Mouse (Mus musculus) CH12.LX (cell line): Measurements from ENCODE around the gene Col16a1. TPM values are rescaled to one million over a fixed set of nuclear protein-coding genes. Genes with fewer than 3 reads are reported as not detected.
A peak's percentile ranks its signal among the peaks of the same experiment; 100 is the strongest.

ENCODE experiments used
- DNase-seq: peaks from one replicate; pipeline ENCODE4 v3.0.0-alpha.2; 2013; ENCODE audit errors: extremely low read depth
- H3K27ac ChIP-seq: 2 replicates; pipeline ENCODE4 v1.5.1; 2012; ENCODE audit warnings: low read depth, mild to moderate bottlenecking, control low read depth, moderate library complexity; ENCODE audit not compliant: insufficient read depth
- H3K27me3 ChIP-seq: replicated peaks from 2 replicates; pipeline ENCODE3; 2012; ENCODE audit warnings: inconsistent platforms
- H3K36me3 ChIP-seq, 2 experiments: replicated peaks in 1 of 2; 2 replicates each; pipeline versions ENCODE3 to v1.6.1; 2012; ENCODE audit warnings: inconsistent platforms in 1 of 2, low read length in 1 of 2, mild to moderate bottlenecking in 1 of 2, mixed read lengths in 1 of 2, moderate library complexity in 1 of 2; ENCODE audit not compliant: control insufficient read depth in 1 of 2, insufficient read depth in 1 of 2
- H3K4me1 ChIP-seq, 2 experiments: 2 replicates each; pipeline ENCODE4 v1.6.1; 2012; ENCODE audit warnings: inconsistent platforms in 1 of 2, moderate library complexity in 1 of 2; ENCODE audit not compliant: insufficient read depth in 2 of 2, control insufficient read depth in 1 of 2
- H3K4me2 ChIP-seq: 2 replicates; pipeline ENCODE4 v1.6.1; 2012; ENCODE audit warnings: low read depth, mild to moderate bottlenecking, control low read depth; ENCODE audit not compliant: poor library complexity, insufficient read depth, severe bottlenecking
- H3K4me3 ChIP-seq, 3 experiments: fragments of 150-350 bp in 1 of 3; sonication (generic) in 1 of 3; replicated peaks in 1 of 3; 2 replicates each; pipeline versions ENCODE3 to v1.5.1; 2011 to 2012; ENCODE audit warnings: low read depth in 2 of 3, low read length in 2 of 3, mild to moderate bottlenecking in 2 of 3, moderate library complexity in 2 of 3, control low read depth in 1 of 3, improper control_type of control experiment in 1 of 3, inconsistent platforms in 1 of 3, mixed read lengths in 1 of 3; ENCODE audit not compliant: poor library complexity in 1 of 3
- H3K79me2 ChIP-seq: replicated peaks from 2 replicates; pipeline ENCODE4 v1.6.1; 2012; ENCODE audit warnings: mild to moderate bottlenecking, moderate library complexity; ENCODE audit not compliant: control insufficient read depth, poor library complexity, insufficient read depth, severe bottlenecking; ENCODE audit errors: extremely low read depth
- H3K9ac ChIP-seq: 2 replicates; pipeline ENCODE4 v1.6.1; 2012; ENCODE audit warnings: low read depth, mild to moderate bottlenecking, control low read depth, moderate library complexity; ENCODE audit not compliant: insufficient read depth
- H3K9me3 ChIP-seq: replicated peaks from 2 replicates; pipeline ENCODE3; 2012; ENCODE audit warnings: low read length, inconsistent platforms, mixed read lengths
- BHLHE40 ChIP-seq: IDR thresholded peaks from 2 replicates; pipeline ENCODE4 v1.6.1; 2011; ENCODE audit warnings: mild to moderate bottlenecking, low read depth, low read length, improper control_type of control experiment
- CTCF ChIP-seq, 2 experiments: IDR thresholded peaks in 1 of 2; conservative IDR thresholded peaks in 1 of 2; 2 replicates each; pipeline ENCODE4 v1.5.1; 2011 to 2012; ENCODE audit warnings: low read depth in 2 of 2, low read length in 2 of 2, improper control_type of control experiment in 1 of 2, inconsistent platforms in 1 of 2, mild to moderate bottlenecking in 1 of 2, moderate library complexity in 1 of 2
- ETS1 ChIP-seq: conservative IDR thresholded peaks from 2 replicates; pipeline ENCODE4 v1.6.1; 2012; ENCODE audit warnings: low read depth, mild to moderate bottlenecking, inconsistent platforms, low read length, improper control_type of control experiment, moderate library complexity
- JUND ChIP-seq: conservative IDR thresholded peaks from 2 replicates; pipeline ENCODE4 v1.6.1; 2011; ENCODE audit warnings: low read depth, low read length, improper control_type of control experiment
- MAX ChIP-seq: IDR thresholded peaks from 2 replicates; pipeline ENCODE4 v1.6.1; 2011; ENCODE audit warnings: low read length, improper control_type of control experiment
- MYC ChIP-seq: IDR thresholded peaks from 2 replicates; pipeline ENCODE4 v1.6.1; 2011; ENCODE audit warnings: low read depth, mild to moderate bottlenecking, improper control_type of control experiment, low read length
- NELFE ChIP-seq: IDR thresholded peaks from 2 replicates; pipeline ENCODE4 v1.6.1; 2011; ENCODE audit warnings: low read depth, low read length, improper control_type of control experiment
- RAD21 ChIP-seq: IDR thresholded peaks from 2 replicates; pipeline ENCODE4 v1.6.1; 2011; ENCODE audit warnings: low read depth, mild to moderate bottlenecking, low read length, improper control_type of control experiment, moderate library complexity
- RCOR1 ChIP-seq: conservative IDR thresholded peaks from 2 replicates; pipeline ENCODE4 v1.6.1; 2012; ENCODE audit warnings: low read depth, mild to moderate bottlenecking, inconsistent platforms, low read length, improper control_type of control experiment
- SMC3 ChIP-seq: IDR thresholded peaks from 2 replicates; pipeline ENCODE4 v1.6.1; 2011; ENCODE audit warnings: low read depth, low read length, improper control_type of control experiment
- ZKSCAN1 ChIP-seq: IDR thresholded peaks from 2 replicates; pipeline ENCODE4 v1.6.1; 2012; ENCODE audit warnings: low read depth, inconsistent platforms, low read length, improper control_type of control experiment, borderline replicate concordance
- ZNF384 ChIP-seq: IDR thresholded peaks from 2 replicates; pipeline ENCODE4 v1.6.1; 2012; ENCODE audit warnings: low read depth, low read length, improper control_type of control experiment, inconsistent platforms
- dilution Hi-C: fragments of 300-500 bp; cut with MboI; formaldehyde crosslinking; loops from 2 replicates; pipeline ENCODE4 v1.14.3; 2020; ENCODE audit warnings: low sequenced_read_pairs; ENCODE audit not compliant: extremely low pct_unique_long_range_greater_than_20kb, extremely low pct_ligation_motif_present
- in situ Hi-C: fragments of 300-500 bp; cut with MboI; formaldehyde crosslinking; loops from 3 replicates; pipeline ENCODE4 v1.14.3; 2019; ENCODE audit warnings: low sequenced_read_pairs, low pct_ligation_motif_present, low pct_unique_long_range_greater_than_20kb, mixed read lengths
- polyA plus RNA-seq: library from polyadenylated mRNA; unstranded; fragments of >175 nt; gene quantifications from 2 replicates; pipeline ENCODE4 v1.2.1, GENCODE M21; 2012; ENCODE audit warnings: low read depth; ENCODE audit not compliant: insufficient read length
- total RNA-seq, 2 experiments: library from RNA; depleted of rRNA; stranded (reverse); fragments of 300-350 nt in 1 of 2; fragments of >200 nt in 1 of 2; gene quantifications; 2 replicates each; pipeline ENCODE4 v1.2.3; 2012 to 2014

Gene Col16a1
- total and polyA plus RNA-seq, 3 experiments: not detected

DNA sequence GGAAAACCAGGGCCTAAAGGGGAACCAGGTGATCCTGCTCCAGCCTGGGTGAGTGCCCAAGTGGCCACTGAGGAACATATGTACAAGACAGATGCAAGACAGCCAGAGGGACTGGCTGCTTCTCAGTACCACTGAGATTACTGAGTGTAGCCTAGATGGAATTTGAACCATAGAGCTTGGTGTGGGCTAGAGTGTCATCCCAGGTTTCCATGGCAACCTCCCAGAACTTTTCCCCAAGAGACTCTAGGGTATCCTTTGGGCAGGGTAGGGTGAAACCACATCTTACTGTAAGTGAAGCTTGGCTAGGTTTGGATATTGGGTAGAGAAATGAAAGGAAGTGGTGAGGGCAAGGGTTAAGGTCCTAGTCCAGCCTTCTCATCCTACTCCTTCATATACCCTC is 13.3 kb downstream of the Col16a1 start:
- DNase-seq: no peak
- dilution Hi-C loops (no loop called here), in situ Hi-C loops (no loop called here)
- H3K9ac ChIP-seq: no peak overlapping the region
- H3K27ac ChIP-seq: no peak overlapping the region
- no peak overlapping the region for H3K4me3 ChIP-seq
- no peaks in the 10 kb centered on the region for H3K9me3 ChIP-seq
- no peaks in the 10 kb centered on the region for H3K79me2 ChIP-seq
- no peaks in the 10 kb centered on the region for H3K36me3 ChIP-seq
- TF ChIP-seq RCOR1 (no peak), JUND (no peak)
- H3K4me1 ChIP-seq: no peaks in the 10 kb centered on the region
- no peak overlapping the region for H3K4me2 ChIP-seq
- H3K27me3 ChIP-seq: peaks cover 97% of the 10 kb centered on the region

DNA sequence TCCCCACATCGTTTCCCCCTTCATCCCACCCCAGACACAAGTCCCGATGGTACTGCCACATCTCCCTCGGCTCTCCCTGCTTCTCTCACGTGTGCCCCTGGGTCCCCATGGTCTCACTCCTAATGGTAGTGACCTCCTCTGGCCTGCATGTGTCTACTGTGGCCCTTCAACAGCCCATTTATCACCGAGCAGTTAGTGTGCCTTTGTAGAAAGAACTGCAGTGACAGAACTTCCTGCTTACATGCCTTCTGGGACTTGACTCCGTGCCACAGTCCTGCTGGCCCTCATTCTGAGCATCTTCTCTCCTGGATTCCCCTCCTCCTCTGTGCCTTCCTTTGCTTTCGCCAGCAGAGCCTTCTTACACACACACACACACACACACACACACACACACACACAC is 15.6 kb downstream of the Col16a1 start:
- H3K9ac ChIP-seq: no peak overlapping the region
- in situ Hi-C loops (no loop called here), dilution Hi-C loops (no loop called here)
- TF ChIP-seq BHLHE40 (no peak), ZKSCAN1 (no peak), MAX (no peak), SMC3 (no peak), ETS1 (no peak), MYC (no peak)
- H3K79me2 ChIP-seq: no peaks in the 10 kb centered on the region
- H3K36me3 ChIP-seq: no peaks in the 10 kb centered on the region
- H3K4me3 ChIP-seq: no peak overlapping the region
- no peaks in the 10 kb centered on the region for H3K4me1 ChIP-seq
- no peak overlapping the region for H3K27ac ChIP-seq
- no peak overlapping the region for H3K4me2 ChIP-seq
- H3K9me3 ChIP-seq: peaks cover 5% of the 10 kb centered on the region
- DNase-seq: no peak
- H3K27me3 ChIP-seq: peaks cover 79% of the 10 kb centered on the region

DNA sequence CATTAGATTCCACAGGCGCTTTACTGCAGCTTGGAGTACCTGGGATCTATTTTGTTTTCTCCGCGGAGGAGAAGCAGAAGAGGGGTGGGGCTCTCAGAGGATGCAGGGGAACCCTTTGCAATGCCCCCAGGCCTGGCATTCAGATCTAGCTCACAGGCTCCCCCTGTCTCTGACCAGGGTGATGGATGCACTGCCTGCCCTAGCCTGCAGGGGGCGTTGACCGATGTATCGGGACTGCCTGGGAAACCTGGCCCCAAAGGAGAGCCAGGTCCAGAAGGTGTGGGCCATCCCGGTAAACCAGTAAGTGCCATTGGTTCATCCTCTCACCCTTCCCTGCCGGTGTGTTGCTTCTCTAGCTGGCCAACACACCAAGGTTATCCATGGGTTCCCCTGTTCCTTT is 19.2 kb downstream of the Col16a1 start:
- H3K79me2 ChIP-seq: no peaks in the 10 kb centered on the region
- dilution Hi-C loops (no loop called here), in situ Hi-C loops (no loop called here)
- peaks cover 6% of the 10 kb centered on the region for H3K9me3 ChIP-seq
- H3K9ac ChIP-seq: no peak overlapping the region
- no peaks in the 10 kb centered on the region for H3K4me1 ChIP-seq
- no peaks in the 10 kb centered on the region for H3K36me3 ChIP-seq
- H3K4me2 ChIP-seq: no peak overlapping the region
- H3K27me3 ChIP-seq: peaks cover 70% of the 10 kb centered on the region
- DNase-seq: peak; percentile 17
- H3K27ac ChIP-seq: no peak overlapping the region
- H3K4me3 ChIP-seq: no peak overlapping the region
- TF ChIP-seq NELFE (peak; percentile 50; the same call in 1 of the 2 replicates), SMC3 (peak; percentile 57), CTCF (conservative IDR thresholded peaks at IDR 0.05 in 1 of 2, IDR thresholded peaks at IDR 0.05 in 1 of 2; ENCODE audit: low read depth in 2 of 2, low read length in 2 of 2) (peak; percentile 35 to 97), RAD21 (peak; percentile 22), ZNF384 (no peak)
